Mouse (Mus musculus): ENCODE results near the gene Vmn1r213.

DNA sequence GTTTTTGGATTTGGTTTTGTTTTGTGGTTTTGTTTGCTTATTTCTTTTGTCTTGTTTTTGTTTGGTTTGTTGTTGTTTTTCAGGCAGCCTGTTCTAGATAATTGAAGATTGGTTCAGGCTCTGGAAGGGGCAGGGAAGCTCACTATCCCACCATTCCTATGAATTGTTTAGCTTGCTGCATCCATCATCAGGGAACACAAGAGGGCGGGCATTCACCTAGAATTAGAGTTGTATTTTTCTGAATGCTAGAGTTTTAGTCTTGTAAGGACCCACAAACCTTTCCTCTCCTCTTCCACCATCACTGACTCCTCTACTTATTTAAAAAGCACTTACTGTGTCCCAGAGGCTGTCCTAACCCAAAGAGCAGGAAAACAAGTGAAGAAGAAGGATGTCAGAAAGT lies 50.3 kb downstream of the Vmn1r213 start:
- no peak for TF ChIP-seq MAFK (IDR thresholded peaks at IDR 0.05; ENCODE audit: insufficient read depth, low read depth, low read length)
- TF ChIP-seq CHD2 (IDR thresholded peaks at IDR 0.05; ENCODE audit: low read depth, low read length), result no peak
- no peak for TF ChIP-seq ZNF384 (IDR thresholded peaks at IDR 0.05; ENCODE audit: low read depth, low read length)
